Mouse (Mus musculus) forebrain, postnatal 0 days (tissue): ENCODE results near the gene Zc3hav1l. TPM values are rescaled to one million over a fixed set of nuclear protein-coding genes. Genes with fewer than 3 reads are reported as not detected.

Source experiments
- ATAC-seq: fragments of 200-750 bp; cut with Nextera tagmentation; 2 replicates; pipeline ENCODE4 v1.8.0; 2017; ENCODE audit warnings: mild to moderate bottlenecking, moderate library complexity
- DNase-seq: peaks from one replicate; pipeline ENCODE4 v3.0.0-alpha.2; 2015
- H3K27ac ChIP-seq: fragments of 300-500 bp; sonication (generic); 2 replicates; pipeline ENCODE4 v1.5.1; 2014; ENCODE audit warnings: low read depth, mild to moderate bottlenecking, antibody characterized with exemption, low read length, moderate library complexity, mixed read lengths
- H3K27me3 ChIP-seq: fragments of 300-500 bp; sonication (generic); 2 replicates; pipeline ENCODE4 v1.6.1; 2014; ENCODE audit warnings: mild to moderate bottlenecking, low read length, mixed read lengths; ENCODE audit not compliant: insufficient read depth
- H3K36me3 ChIP-seq: fragments of 300-500 bp; sonication (generic); 2 replicates; pipeline ENCODE4 v1.6.1; 2014; ENCODE audit warnings: mild to moderate bottlenecking, moderate library complexity; ENCODE audit not compliant: insufficient read depth
- H3K4me1 ChIP-seq: fragments of 300-500 bp; sonication (generic); 2 replicates; pipeline ENCODE4 v1.6.1; 2014; ENCODE audit warnings: antibody characterized with exemption; ENCODE audit not compliant: insufficient read depth
- H3K4me2 ChIP-seq: fragments of 300-500 bp; sonication (generic); 2 replicates; pipeline ENCODE4 v1.6.1; 2014; ENCODE audit warnings: low read depth, mild to moderate bottlenecking, moderate library complexity
- H3K4me3 ChIP-seq: fragments of 300-500 bp; sonication (generic); 2 replicates; pipeline ENCODE4 v1.5.1; 2014; ENCODE audit warnings: low read depth, low read length, mixed read lengths
- H3K9ac ChIP-seq: fragments of 300-500 bp; sonication (generic); 2 replicates; pipeline ENCODE4 v1.6.1; 2014; ENCODE audit warnings: mild to moderate bottlenecking
- H3K9me3 ChIP-seq: fragments of 300-500 bp; sonication (generic); 2 replicates; pipeline ENCODE4 v1.6.1; 2016; ENCODE audit warnings: low read length
- CTCF ChIP-seq: sonication (generic); IDR thresholded peaks from 2 replicates; pipeline ENCODE4 v1.5.1; 2016; ENCODE audit warnings: antibody characterized with exemption, control low read depth, low read depth
- WGBS: fragments of 180-500 bp; shearing (Covaris S2); extraction: QIAGEN DNeasy Blood & Tissue Kit; methylation state at CpG from one replicate; pipeline ENCODE4 v1.1.7; 2014; 5-methylcytosine and 5-hydroxymethylcytosine counted together
- polyA plus RNA-seq: library from polyadenylated mRNA; unstranded; fragments of >200 nt; fragmentation: Nextera tagmentation; extraction: Ambion mirVana; gene quantifications from 2 replicates; pipeline ENCODE4 v1.2.1, GENCODE M21; 2015
- total RNA-seq: library from RNA; depleted of rRNA; stranded (reverse); fragments of >200 nt; gene quantifications from 2 replicates; pipeline ENCODE4 v1.2.3, GENCODE M21; 2014

Zc3hav1l gene
- total and polyA plus RNA-seq, 2 experiments from 2014 or later, result 2.9 to 8.4 TPM

GRCm38 (mm10) chr6:38284422-38284821, 14.6 kb downstream of the Zc3hav1l start:
- Histone ChIP-seq H3K4me1 (no peaks in the 10 kb centered on the region), H3K27ac (no peak overlapping the region), H3K36me3 (peaks cover 7% of the 10 kb centered on the region), H3K4me2 (no peak overlapping the region), H3K9ac (no peak overlapping the region), H3K27me3 (no peaks in the 10 kb centered on the region), H3K9me3 (no peaks in the 10 kb centered on the region), H3K4me3 (no peak overlapping the region)
- WGBS, result 97% methylated on average over 19 of the region's 19 CpGs
- no peak for ATAC-seq
- no peak for TF ChIP-seq CTCF
- no peak for DNase-seq

GRCm38 (mm10) chr6:38264466-38264865, 34.6 kb downstream of the Zc3hav1l start:
- no peak overlapping the region for H3K9ac ChIP-seq
- H3K27me3 ChIP-seq, result no peaks in the 10 kb centered on the region
- DNase-seq (no peak), ATAC-seq (no peak)
- no peaks in the 10 kb centered on the region for H3K36me3 ChIP-seq
- no peak for TF ChIP-seq CTCF
- H3K4me2 ChIP-seq, result no peak overlapping the region
- no peaks in the 10 kb centered on the region for H3K9me3 ChIP-seq
- WGBS, result 65% methylated on average over 7 of the region's 7 CpGs
- H3K4me3 ChIP-seq, result no peak overlapping the region
- H3K27ac ChIP-seq, result no peak overlapping the region
- no peaks in the 10 kb centered on the region for H3K4me1 ChIP-seq

DNA sequence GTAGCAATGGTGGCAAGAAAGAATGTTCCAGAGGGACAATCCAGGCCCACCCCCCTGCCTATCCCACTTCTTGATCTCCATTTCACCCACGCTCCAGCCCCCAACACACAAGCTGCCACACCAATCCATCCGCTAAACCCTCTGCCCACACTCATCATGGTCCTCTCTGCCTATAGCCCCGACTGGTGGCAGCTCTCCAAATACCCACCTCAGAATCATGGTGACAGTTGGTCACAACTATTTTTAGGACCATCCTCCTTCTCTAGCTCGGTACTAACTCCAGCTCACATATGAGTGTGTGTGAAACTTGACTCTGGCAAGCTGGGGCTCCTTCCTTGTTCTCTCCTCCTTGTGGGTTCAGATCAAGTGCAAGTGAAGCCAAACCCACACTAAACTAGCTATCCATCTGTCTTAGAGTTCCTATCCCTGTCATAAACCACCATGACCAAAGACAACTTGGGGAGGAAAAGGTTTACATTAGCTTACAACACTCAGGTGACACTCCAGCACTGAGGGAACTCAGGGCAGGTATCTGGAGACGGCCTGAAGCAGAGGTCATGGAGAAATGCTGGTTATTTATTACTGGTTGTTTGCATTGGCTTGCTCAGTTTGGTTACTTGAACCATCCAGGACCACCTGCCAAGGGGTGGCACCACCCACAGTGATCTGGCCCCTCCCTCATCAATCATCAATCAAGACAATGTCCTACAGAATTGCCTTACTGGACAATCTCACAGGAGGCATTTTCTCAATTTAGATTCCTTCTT, 35.5 kb downstream of the Zc3hav1l start:
- TF ChIP-seq CTCF, result no peak
- H3K27me3 ChIP-seq, result no peaks in the 10 kb centered on the region
- H3K9ac ChIP-seq, result no peak overlapping the region
- H3K4me3 ChIP-seq, result no peak overlapping the region
- ATAC-seq (no peak), DNase-seq (no peak)
- H3K4me1 ChIP-seq, result no peaks in the 10 kb centered on the region
- no peaks in the 10 kb centered on the region for H3K36me3 ChIP-seq
- no peak overlapping the region for H3K27ac ChIP-seq
- no peak overlapping the region for H3K4me2 ChIP-seq
- no peaks in the 10 kb centered on the region for H3K9me3 ChIP-seq
- WGBS, result 77% methylated on average over 5 of the region's 5 CpGs

DNA sequence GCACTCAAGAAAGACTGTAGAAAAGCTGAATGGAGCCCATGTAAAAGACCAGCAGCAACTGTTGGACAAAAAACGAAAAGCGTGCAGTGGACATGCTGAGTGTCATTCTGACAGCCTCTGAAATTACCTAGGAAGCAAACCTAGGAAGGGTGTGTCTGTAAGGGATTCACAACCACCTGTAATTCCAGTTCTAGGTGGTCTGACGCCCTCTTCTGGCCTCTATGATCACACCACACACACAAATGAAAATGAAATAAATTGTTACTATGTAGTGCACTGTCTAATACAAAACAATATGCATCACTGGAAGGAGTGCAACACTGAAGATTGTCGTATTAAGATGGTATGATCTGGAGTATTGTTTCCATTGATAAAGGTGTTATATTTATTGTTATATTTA, 37.2 kb downstream of the Zc3hav1l start:
- Histone ChIP-seq H3K27me3 (no peaks in the 10 kb centered on the region), H3K9ac (no peak overlapping the region), H3K27ac (no peak overlapping the region), H3K36me3 (no peaks in the 10 kb centered on the region), H3K4me3 (no peak overlapping the region), H3K4me2 (no peak overlapping the region), H3K4me1 (no peaks in the 10 kb centered on the region), H3K9me3 (no peaks in the 10 kb centered on the region)
- ATAC-seq (no peak), DNase-seq (no peak)
- 68% methylated on average over 4 of the region's 4 CpGs for WGBS
- no peak for TF ChIP-seq CTCF

DNA sequence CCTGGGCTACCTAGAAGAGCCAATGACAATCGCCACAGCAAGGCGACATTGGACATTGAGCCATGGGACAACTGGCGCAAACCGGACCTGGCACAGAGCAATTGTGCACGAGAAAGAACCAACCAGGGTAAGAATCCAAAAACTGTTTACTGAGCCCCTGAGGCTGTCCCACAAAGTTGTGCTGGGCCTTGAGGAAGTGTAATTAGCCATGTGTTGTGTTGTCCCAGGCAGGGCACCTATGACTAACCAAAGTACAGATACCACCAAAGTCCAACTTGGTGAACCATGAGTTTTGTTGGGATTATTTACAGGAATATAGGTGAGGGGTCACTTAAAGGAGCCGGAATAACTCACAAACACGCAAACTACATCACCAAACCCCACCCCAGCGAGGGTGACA, 41.6 kb downstream of the Zc3hav1l start:
- Histone ChIP-seq H3K27me3 (no peaks in the 10 kb centered on the region), H3K4me3 (no peak overlapping the region), H3K4me2 (no peak overlapping the region), H3K9ac (no peak overlapping the region), H3K9me3 (no peaks in the 10 kb centered on the region), H3K4me1 (peaks cover 8% of the 10 kb centered on the region), H3K36me3 (no peaks in the 10 kb centered on the region), H3K27ac (no peak overlapping the region)
- DNase-seq, result no peak
- TF ChIP-seq CTCF, result no peak
- no peak for ATAC-seq
- WGBS, result 94% methylated on average over 8 of the region's 8 CpGs

- H3K36me3 ChIP-seq, result no peaks in the 10 kb centered on the region
- H3K27ac ChIP-seq, result no peak overlapping the region
- DNase-seq, result no peak
- no peak overlapping the region for H3K4me2 ChIP-seq
- no peak overlapping the region for H3K4me3 ChIP-seq
- no peak for TF ChIP-seq CTCF
- H3K27me3 ChIP-seq, result no peaks in the 10 kb centered on the region
- WGBS, result 89% methylated on average over 4 of the region's 4 CpGs
- no peak overlapping the region for H3K9ac ChIP-seq
- H3K9me3 ChIP-seq, result no peaks in the 10 kb centered on the region
- H3K4me1 ChIP-seq, result peaks cover 15% of the 10 kb centered on the region
- ATAC-seq, result no peak
Observed at GRCm38 (mm10) chr6:38256793-38257192, 42.3 kb downstream of the Zc3hav1l start.

- 61% methylated on average over 2 of the region's 2 CpGs for WGBS
- no peak for ATAC-seq
- H3K9ac ChIP-seq, result no peak overlapping the region
- H3K4me2 ChIP-seq, result no peak overlapping the region
- H3K27me3 ChIP-seq, result no peaks in the 10 kb centered on the region
- DNase-seq, result no peak
- no peaks in the 10 kb centered on the region for H3K9me3 ChIP-seq
- H3K4me1 ChIP-seq, result peaks cover 22% of the 10 kb centered on the region
- H3K4me3 ChIP-seq, result no peak overlapping the region
- no peaks in the 10 kb centered on the region for H3K36me3 ChIP-seq
- H3K27ac ChIP-seq, result no peak overlapping the region
- TF ChIP-seq CTCF, result no peak
Observed at GRCm38 (mm10) chr6:38255794-38256193, 43.3 kb downstream of the Zc3hav1l start.
